Mouse (Mus musculus): Measurements from ENCODE around the gene Klk9.

The Klk9 gene

GRCm38 (mm10) chr7:43797333-43797769 lies 5.7 kb downstream of the Klk9 start, which contains the start of gene Klk8:
Klk8 (plus strand) TSS chr7:43797577.
- DNase-seq, result peak; percentile 48 to 51

DNA sequence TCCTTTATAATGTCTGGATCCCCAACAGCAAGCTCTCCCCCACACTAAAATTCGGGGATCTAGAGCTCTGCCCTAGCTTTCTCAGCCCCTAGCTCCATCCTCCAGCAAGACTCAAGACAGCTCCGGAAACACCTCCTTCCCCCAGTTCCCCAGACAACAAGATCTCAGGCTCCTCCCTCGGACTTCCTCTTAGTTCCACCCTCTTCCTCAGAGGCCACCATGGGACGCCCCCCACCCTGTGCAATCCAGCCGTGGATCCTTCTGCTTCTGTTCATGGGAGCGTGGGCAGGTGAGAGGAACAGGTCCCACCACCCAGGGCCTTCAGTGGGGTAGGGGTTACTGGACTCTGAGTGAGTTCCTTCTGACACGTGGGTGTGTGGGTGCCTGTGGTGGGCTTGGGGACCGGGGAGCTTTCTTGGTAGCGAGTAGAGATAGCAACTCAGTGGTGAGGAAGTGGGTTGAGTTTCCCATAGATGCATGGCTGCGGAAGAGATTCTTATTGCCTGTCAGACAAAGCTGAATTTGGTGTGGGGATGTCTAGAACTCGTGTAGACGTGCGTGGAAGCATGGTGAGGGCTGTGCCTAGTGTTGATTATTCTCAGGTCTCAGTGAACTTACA lies 6.3 kb downstream of the Klk9 start:
- peak; percentile 41 to 49 for DNase-seq

DNA sequence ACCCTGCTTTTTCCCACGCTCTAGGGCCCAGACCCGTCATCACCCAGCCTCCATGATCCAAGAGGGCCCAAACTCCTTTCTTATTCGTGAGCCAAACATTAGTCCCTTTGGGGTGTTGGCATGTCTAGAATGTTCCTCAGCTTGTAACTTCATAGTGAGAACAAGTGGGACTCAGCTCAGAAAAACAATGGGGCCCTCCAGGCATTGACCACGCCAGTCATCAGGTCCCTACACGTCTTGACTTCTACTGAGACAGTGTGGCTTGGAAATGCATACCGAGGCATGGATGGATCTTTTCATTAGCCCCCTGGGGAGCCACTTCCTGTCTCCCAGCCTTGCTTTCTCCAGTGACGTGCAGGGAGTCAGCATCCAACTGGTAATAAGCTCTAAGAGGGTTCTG lies 8.2 kb downstream of the Klk9 start:
- no peak for DNase-seq

DNA sequence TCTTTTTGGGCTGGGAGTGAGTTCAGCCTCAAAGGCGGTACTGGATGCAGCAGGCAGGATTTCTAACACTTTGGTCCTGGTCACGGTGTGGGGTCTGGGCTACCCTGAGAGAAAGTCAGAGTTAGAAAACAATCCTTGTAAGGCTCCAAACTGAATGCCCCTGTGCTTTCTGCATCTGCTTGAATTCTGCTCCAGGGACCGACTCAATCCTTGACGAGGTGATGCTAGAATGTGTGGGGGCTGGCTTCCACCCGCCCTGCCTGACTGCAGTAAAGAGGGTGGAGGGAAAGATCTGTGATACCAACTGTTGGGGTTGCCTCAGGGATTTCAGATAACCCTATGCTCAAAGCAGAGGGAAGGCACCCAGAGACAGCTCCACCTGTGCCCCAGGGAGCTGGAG lies 19.3 kb downstream of the Klk9 start, which contains the start of gene Klk7:
TSS of gene Klk7 (plus strand) at position 301 of the 400 bp plus-strand sequence.
- no peak for DNase-seq

DNA sequence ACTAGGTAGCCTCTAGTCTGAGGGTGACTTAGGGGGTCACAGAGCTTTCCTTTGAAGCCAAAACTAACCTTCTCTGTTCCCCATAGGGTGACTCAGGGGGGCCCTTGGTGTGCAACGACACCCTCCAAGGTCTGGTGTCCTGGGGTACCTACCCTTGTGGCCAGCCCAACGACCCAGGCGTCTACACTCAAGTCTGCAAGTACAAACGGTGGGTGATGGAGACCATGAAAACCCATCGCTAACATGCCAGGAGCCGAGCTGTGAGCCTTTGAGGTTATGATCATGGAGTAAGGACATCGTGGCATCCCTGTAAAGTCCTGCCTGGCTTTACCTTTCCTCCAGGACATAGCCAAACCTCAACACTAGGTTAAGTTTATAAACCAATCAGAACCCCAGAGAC lies 23.5 kb downstream of the Klk9 start:
- DNase-seq, result no peak

- DNase-seq, result no peak
Observed at GRCm38 (mm10) chr7:43816746-43817145, 25.1 kb downstream of the Klk9 start.

GRCm38 (mm10) chr7:43821581-43821980 lies 29.9 kb downstream of the Klk9 start:
- DNase-seq, result no peak

- no peak for DNase-seq
Observed at GRCm38 (mm10) chr7:43824199-43824598, 32.5 kb downstream of the Klk9 start, which contains the start of gene Klk6. Klk6 (plus strand) TSS chr7:43824499.

- no peak for DNase-seq
Observed at GRCm38 (mm10) chr7:43826056-43826455, 34.4 kb downstream of the Klk9 start.

- DNase-seq, result no peak
Observed at GRCm38 (mm10) chr7:43827706-43828105, 36.0 kb downstream of the Klk9 start.

DNA sequence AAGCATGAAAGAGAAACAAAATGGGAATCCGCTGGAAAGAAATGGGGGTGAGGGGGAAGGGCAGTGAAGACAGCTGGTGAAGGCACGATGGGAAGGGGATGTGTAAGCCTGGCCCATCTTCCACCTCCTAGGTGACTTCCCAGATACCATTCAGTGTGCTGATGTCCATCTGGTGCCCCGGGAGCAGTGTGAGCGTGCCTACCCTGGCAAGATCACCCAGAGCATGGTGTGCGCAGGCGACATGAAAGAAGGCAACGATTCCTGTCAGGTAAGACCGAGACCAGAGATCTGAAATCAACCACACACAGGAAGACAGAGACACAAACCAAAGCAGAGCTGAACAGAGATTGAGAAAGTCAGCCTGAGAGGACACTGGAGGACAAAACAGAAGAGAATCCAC lies 37.3 kb downstream of the Klk9 start:
- DNase-seq, result no peak

GRCm38 (mm10) chr7:43841701-43842100 lies 50.0 kb downstream of the Klk9 start, which contains the start of gene Klk5:
Klk5 (plus strand) TSS chr7:43841971.
- DNase-seq, result no peak

GRCm38 (mm10) chr7:43843801-43844200 lies 52.1 kb downstream of the Klk9 start:
- no peak for DNase-seq

Data from lung, postnatal 4 days (tissue).